Mouse (Mus musculus) left cerebral cortex, postnatal 25 days (tissue): ENCODE measurements at regions not wholly inside any gene's neighbourhood (a gene's known extent, or its start where the extent isn't known, plus 50 kb on each side); places are given as distances from the start of the nearest gene placed in this dataset.

ENCODE experiments used
- DNase-seq, 2 experiments: peaks; one replicate each; pipeline ENCODE4 v3.0.0; 2022; ENCODE audit warnings: low spot score in 2 of 2, mixed read lengths in 1 of 2
- intact Hi-C: fragments of 180-260 bp; cut with DNase I; formaldehyde crosslinking; loops from one replicate; pipeline ENCODE4 v1.15.1; 2025

DNA sequence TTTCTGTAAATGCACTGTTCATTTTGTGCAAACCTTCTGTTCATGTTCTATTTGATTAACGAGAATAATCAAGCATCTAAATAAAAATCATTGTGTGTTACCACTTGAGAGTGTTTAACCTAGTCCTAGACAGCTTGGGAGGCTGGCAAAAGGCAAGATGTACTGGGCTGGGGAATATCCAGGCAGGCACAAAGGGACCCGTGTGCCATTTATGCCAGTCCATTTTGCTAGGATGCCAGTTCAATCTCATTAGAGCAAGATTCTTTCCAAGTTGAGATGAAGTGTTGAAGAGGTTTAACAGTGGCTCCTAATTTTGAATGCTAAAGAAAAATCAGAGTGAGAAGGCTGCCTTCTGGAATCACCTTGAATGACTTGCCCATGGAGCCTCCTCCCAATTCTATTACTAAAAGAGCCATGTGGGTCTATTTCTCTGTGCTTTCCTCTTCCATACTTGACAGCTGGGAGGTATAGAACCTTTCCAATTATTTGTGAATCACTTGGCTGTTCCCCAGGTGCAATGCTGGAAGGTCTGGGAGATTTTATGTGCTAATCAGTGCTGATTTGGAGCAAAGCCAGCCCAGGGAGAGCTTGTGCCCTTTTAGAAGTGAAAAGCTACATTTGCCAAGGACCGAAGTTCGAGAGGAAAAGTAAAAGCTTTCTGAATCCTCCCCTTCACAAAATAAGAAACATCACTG is 618.9 kb upstream of the Agtr1b start:
- peak; percentile 28 to 53 for DNase-seq

DNA sequence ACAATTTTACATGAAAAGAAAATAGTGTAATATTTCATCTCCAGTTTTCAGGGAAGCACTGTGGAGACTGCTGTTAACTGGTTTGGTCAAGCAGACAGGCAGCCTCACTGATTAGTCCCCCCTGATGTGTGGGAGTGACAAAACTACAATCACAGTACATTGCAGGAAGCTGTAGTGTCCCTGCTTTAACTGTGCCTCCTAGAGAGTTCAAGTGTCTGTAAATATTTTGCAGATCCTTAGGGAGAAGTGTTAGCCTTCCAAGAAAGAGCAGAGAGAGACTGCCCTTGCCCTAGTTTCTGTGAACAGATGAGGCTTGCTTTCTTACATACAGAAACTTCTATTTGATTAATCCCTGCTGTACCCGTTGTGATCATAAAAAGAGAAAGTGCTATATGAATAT is 617.2 kb upstream of the Agtr1b start:
- intact Hi-C loops: no loop called here

More for the DNA sequence above, 618.9 kb upstream of the Agtr1b start:
- intact Hi-C loops: no loop called here

DNA sequence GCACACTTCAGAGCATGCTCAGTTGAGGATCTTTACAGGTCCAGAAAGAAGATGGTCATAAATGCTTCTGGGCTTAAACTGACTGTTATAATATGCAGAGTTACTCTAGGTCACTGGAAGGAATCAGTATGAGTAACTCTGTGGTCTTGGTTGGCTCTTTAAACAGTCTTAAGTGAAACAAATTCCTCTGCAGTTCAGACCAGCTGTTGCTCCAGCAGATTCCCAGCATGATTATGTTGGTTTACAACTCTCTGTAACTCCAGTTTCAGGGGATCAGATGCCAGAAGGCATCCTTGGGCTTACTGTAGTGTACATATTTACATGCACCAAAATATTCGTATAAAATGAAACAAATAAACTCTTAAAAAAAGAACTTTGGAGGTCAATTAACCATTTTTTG is 606.1 kb upstream of the Agtr1b start:
- no peak for DNase-seq
- intact Hi-C loops: no loop called here

More for the DNA sequence above, 617.2 kb upstream of the Agtr1b start:
- DNase-seq: no peak
